Mouse (Mus musculus) spleen, adult 2 months (tissue): ENCODE measurements around the gene Lrba.

Experiments used
- CTCF ChIP-seq: fragments of 200-500 bp; IDR thresholded peaks from 2 replicates; pipeline ENCODE4 v1.5.1; 2011; ENCODE audit warnings: mild to moderate bottlenecking, inconsistent platforms; ENCODE audit not compliant: insufficient read depth, insufficient read length, insufficient replicate concordance; ENCODE audit errors: extremely low read depth
- POLR2A ChIP-seq: fragments of 200-500 bp; IDR thresholded peaks from 2 replicates; pipeline ENCODE4 v1.6.1; 2011; ENCODE audit warnings: low read depth, low read length, inconsistent platforms

DNA sequence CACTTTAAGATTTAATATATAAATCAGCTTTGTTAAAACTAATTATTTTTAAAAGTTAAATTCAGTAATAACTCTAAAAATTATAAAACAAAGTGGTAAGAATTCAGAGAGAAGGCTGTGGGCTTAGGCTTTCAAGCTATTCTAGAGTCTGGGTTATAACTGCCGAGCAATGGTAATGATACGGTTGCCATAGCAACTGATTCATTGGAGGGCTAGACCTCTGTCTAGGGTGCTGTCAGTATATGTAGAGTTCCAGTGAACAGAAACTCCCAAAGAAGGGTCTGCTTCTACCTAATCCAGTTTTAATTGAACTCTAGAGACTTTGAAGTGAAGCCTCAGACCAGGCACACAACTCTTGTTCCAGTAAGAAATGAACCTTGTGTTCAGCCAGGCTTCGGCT lies 377.8 kb downstream of the Lrba start:
- no peak for TF ChIP-seq CTCF
- TF ChIP-seq POLR2A: no peak
